Mouse (Mus musculus): ENCODE measurements around the gene Hdac7.

- TF ChIP-seq CTCF (IDR thresholded peaks at IDR 0.05; ENCODE audit: insufficient read depth, low read length) (no peak), POLR2A (IDR thresholded peaks at IDR 0.05; ENCODE audit: borderline replicate concordance, extremely low read depth, low read depth, low read length) (no peak)
Observed at GRCm38 (mm10) chr15:97784561-97785161, 59.6 kb downstream of the Hdac7 start.
